Mouse (Mus musculus) MEL (cell line): ENCODE data around the gene Tnk2. TPM values are rescaled to one million over a fixed set of nuclear protein-coding genes. Genes with fewer than 3 reads are reported as not detected.

Source experiments
- DNase-seq: peaks from one replicate; pipeline ENCODE4 v3.0.0; 2011; ENCODE audit warnings: low read depth, low spot score
- H3K27ac ChIP-seq: 2 replicates; pipeline ENCODE4 v1.5.1; 2012; ENCODE audit warnings: low read depth, mild to moderate bottlenecking, control low read depth, low read length, moderate library complexity; ENCODE audit not compliant: control insufficient read depth
- H3K27me3 ChIP-seq, 2 experiments: fragments of 150-350 bp in 1 of 2; sonication (generic) in 1 of 2; 2 replicates each; pipeline ENCODE4 v1.6.1; 2012; ENCODE audit warnings: low read length in 2 of 2, mild to moderate bottlenecking in 2 of 2, improper control_type of control experiment in 1 of 2, moderate library complexity in 1 of 2; ENCODE audit not compliant: insufficient read depth in 2 of 2, control insufficient read depth in 1 of 2
- H3K36me3 ChIP-seq, 2 experiments: 2 replicates each; pipeline ENCODE4 v1.6.1; 2012 to 2014; ENCODE audit warnings: low read length in 2 of 2, improper control_type of control experiment in 1 of 2, inconsistent platforms in 1 of 2, mild to moderate bottlenecking in 1 of 2; ENCODE audit not compliant: insufficient read depth in 2 of 2, control insufficient read depth in 1 of 2
- H3K4me1 ChIP-seq, 2 experiments: fragments of 150-350 bp in 1 of 2; sonication (generic) in 1 of 2; 2 replicates each; pipeline ENCODE4 v1.6.1; 2012; ENCODE audit warnings: low read length in 2 of 2, improper control_type of control experiment in 1 of 2, mild to moderate bottlenecking in 1 of 2; ENCODE audit not compliant: insufficient read depth in 2 of 2, control insufficient read depth in 1 of 2
- H3K4me3 ChIP-seq, 2 experiments: fragments of 150-350 bp in 1 of 2; sonication (generic) in 1 of 2; 2 replicates each; pipeline ENCODE4 v1.5.1; 2012; ENCODE audit warnings: low read depth in 2 of 2, low read length in 2 of 2, mild to moderate bottlenecking in 2 of 2, moderate library complexity in 2 of 2, control low read depth in 1 of 2, improper control_type of control experiment in 1 of 2; ENCODE audit not compliant: control insufficient read depth in 1 of 2, insufficient read depth in 1 of 2
- H3K79me2 ChIP-seq: 2 replicates; pipeline ENCODE4 v1.6.1; 2012; ENCODE audit warnings: mild to moderate bottlenecking, low read length, moderate library complexity; ENCODE audit not compliant: control insufficient read depth, poor library complexity, insufficient read depth
- H3K9ac ChIP-seq: 2 replicates; pipeline ENCODE4 v1.6.1; 2012; ENCODE audit warnings: low read depth, mild to moderate bottlenecking, control low read depth, low read length, moderate library complexity; ENCODE audit not compliant: control insufficient read depth, poor library complexity, severe bottlenecking
- H3K9me3 ChIP-seq: fragments of 150-350 bp; sonication (generic); replicated peaks from 2 replicates; pipeline ENCODE4 v1.6.1; 2012; ENCODE audit warnings: mild to moderate bottlenecking, low read length, improper control_type of control experiment, moderate library complexity; ENCODE audit not compliant: insufficient read depth
- CTCF ChIP-seq, 3 experiments: IDR thresholded peaks in 2 of 3; conservative IDR thresholded peaks in 1 of 3; 2 replicates each; pipeline ENCODE4 v1.5.1; 2011 to 2012; ENCODE audit warnings: low read length in 3 of 3, low read depth in 2 of 3, mild to moderate bottlenecking in 2 of 3, improper control_type of control experiment in 1 of 3, inconsistent platforms in 1 of 3, mixed read lengths in 1 of 3, moderate library complexity in 1 of 3; ENCODE audit not compliant: control insufficient read depth in 1 of 3, insufficient read depth in 1 of 3, poor library complexity in 1 of 3, severe bottlenecking in 1 of 3
- EP300 ChIP-seq, 2 experiments: IDR thresholded peaks; 2 replicates each; pipeline ENCODE4 v1.6.1; 2011; ENCODE audit warnings: improper control_type of control experiment in 2 of 2, low read length in 2 of 2, low read depth in 1 of 2, mild to moderate bottlenecking in 1 of 2
- GABPA ChIP-seq: IDR thresholded peaks from 2 replicates; pipeline ENCODE4 v1.6.1; 2012; ENCODE audit warnings: low read depth, mild to moderate bottlenecking, inconsistent platforms, low read length, improper control_type of control experiment, moderate library complexity
- HCFC1 ChIP-seq: IDR thresholded peaks from 2 replicates; pipeline ENCODE4 v1.6.1; 2012; ENCODE audit warnings: low read depth, mild to moderate bottlenecking, inconsistent platforms, low read length, improper control_type of control experiment, moderate library complexity
- MAFK ChIP-seq: IDR thresholded peaks from 2 replicates; pipeline ENCODE4 v1.6.1; 2011; ENCODE audit warnings: low read depth, mild to moderate bottlenecking, low read length, improper control_type of control experiment, borderline replicate concordance
- MEF2A ChIP-seq: IDR thresholded peaks from 2 replicates; pipeline ENCODE4 v1.6.1; 2014; ENCODE audit warnings: low read depth, mild to moderate bottlenecking, inconsistent platforms, low read length, improper control_type of control experiment; ENCODE audit not compliant: poor library complexity, insufficient replicate concordance, severe bottlenecking; ENCODE audit errors: extremely low read depth
- MXI1 ChIP-seq: IDR thresholded peaks from 2 replicates; pipeline ENCODE4 v1.6.1; 2011; ENCODE audit warnings: mild to moderate bottlenecking, low read depth, low read length, improper control_type of control experiment
- MYB ChIP-seq: IDR thresholded peaks from 2 replicates; pipeline ENCODE4 v1.6.1; 2011; ENCODE audit warnings: mild to moderate bottlenecking, low read depth, low read length, improper control_type of control experiment
- NELFE ChIP-seq: IDR thresholded peaks from 2 replicates; pipeline ENCODE4 v1.6.1; 2011; ENCODE audit warnings: low read depth, low read length, improper control_type of control experiment
- POLR2A ChIP-seq, 2 experiments: IDR thresholded peaks; 2 replicates each; pipeline ENCODE4 v1.6.1; 2011 to 2012; ENCODE audit warnings: low read length in 2 of 2, mild to moderate bottlenecking in 2 of 2, control low read depth in 1 of 2, improper control_type of control experiment in 1 of 2, low read depth in 1 of 2, moderate library complexity in 1 of 2; ENCODE audit not compliant: control insufficient read depth in 1 of 2, insufficient read depth in 1 of 2, poor library complexity in 1 of 2
- RAD21 ChIP-seq: IDR thresholded peaks from 2 replicates; pipeline ENCODE4 v1.6.1; 2011; ENCODE audit warnings: mild to moderate bottlenecking, low read depth, low read length, improper control_type of control experiment
- SMC3 ChIP-seq: IDR thresholded peaks from 2 replicates; pipeline ENCODE4 v1.6.1; 2011; ENCODE audit warnings: low read depth, low read length, improper control_type of control experiment
- UBTF ChIP-seq: IDR thresholded peaks from 2 replicates; pipeline ENCODE4 v1.6.1; 2012; ENCODE audit warnings: low read depth, mild to moderate bottlenecking, inconsistent platforms, low read length, improper control_type of control experiment, moderate library complexity, borderline replicate concordance; ENCODE audit not compliant: insufficient read depth
- USF1 ChIP-seq: IDR thresholded peaks from 2 replicates; pipeline ENCODE4 v1.6.1; 2014; ENCODE audit warnings: low read depth, mild to moderate bottlenecking, inconsistent platforms, low read length, improper control_type of control experiment, moderate library complexity
- polyA plus RNA-seq, 2 experiments: library from polyadenylated mRNA; stranded (reverse) in 1 of 2; unstranded in 1 of 2; fragments of >175 nt in 1 of 2; fragments of >200 nt in 1 of 2; gene quantifications; 2 replicates each; pipeline versions ENCODE4 v1.2.1 to v1.2.4; 2012; ENCODE audit warnings: low replicate concordance in 2 of 2, low read depth in 1 of 2; ENCODE audit not compliant: insufficient read length in 2 of 2, insufficient read depth in 1 of 2, missing spikeins in 1 of 2
- total RNA-seq: library from RNA; depleted of rRNA; stranded (reverse); fragments of 300-350 nt; gene quantifications from 2 replicates; pipeline ENCODE4 v1.2.3, GENCODE M21; 2012

Gene Tnk2
- total and polyA plus RNA-seq, 3 experiments: 34.8 to 77.0 TPM; not detected in 1

GRCm38 (mm10) chr16:32697665-32698446 lies 54.2 kb downstream of the Tnk2 start:
- Histone ChIP-seq H3K36me3 (no peaks in the 10 kb centered on the region; a peak in 1 of 4 replicates), H3K9me3 (no peaks in the 10 kb centered on the region), H3K27ac (no peak overlapping the region), H3K4me3 (no peak overlapping the region), H3K79me2 (no peaks in the 10 kb centered on the region), H3K27me3 (no peaks in the 10 kb centered on the region), H3K9ac (no peak overlapping the region), H3K4me1 (peaks cover 0 to 5% of the 10 kb centered on the region in 2 experiments; a peak in 1 of 4 replicates)
- DNase-seq: peak; percentile 48
- TF ChIP-seq RAD21 (peak; percentile 40), CTCF (IDR thresholded peaks at IDR 0.05 in 2 of 3, conservative IDR thresholded peaks at IDR 0.05 in 1 of 3; ENCODE audit: control insufficient read depth in 1 of 3, insufficient read depth in 1 of 3, low read depth in 2 of 3, low read length in 3 of 3, poor library complexity in 1 of 3, severe bottlenecking in 1 of 3) (peak; percentile 3 to 32 (median 15); a peak in 3 of 6 replicates), MXI1 (no peak)

GRCm38 (mm10) chr16:32698550-32698949 lies 54.9 kb downstream of the Tnk2 start:
- no peak for TF ChIP-seq MAFK
- TF ChIP-seq GABPA: no peak
- TF ChIP-seq HCFC1: no peak
- H3K79me2 ChIP-seq: no peaks in the 10 kb centered on the region

GRCm38 (mm10) chr16:32703312-32703912 lies 59.7 kb downstream of the Tnk2 start:
- DNase-seq: no peak
- Histone ChIP-seq H3K36me3 (no peaks in the 10 kb centered on the region), H3K9me3 (no peaks in the 10 kb centered on the region), H3K79me2 (no peaks in the 10 kb centered on the region), H3K9ac (no peak overlapping the region), H3K4me1 (no peaks in the 10 kb centered on the region), H3K27ac (no peak overlapping the region), H3K4me3 (no peak overlapping the region)
- TF ChIP-seq UBTF: no peak
- no peak for TF ChIP-seq MYB
- TF ChIP-seq CTCF (IDR thresholded peaks at IDR 0.05 in 2 of 3, conservative IDR thresholded peaks at IDR 0.05 in 1 of 3; ENCODE audit: control insufficient read depth in 1 of 3, insufficient read depth in 1 of 3, low read depth in 2 of 3, low read length in 3 of 3, poor library complexity in 1 of 3, severe bottlenecking in 1 of 3): no peak
- TF ChIP-seq SMC3: no peak
- no peak for TF ChIP-seq MXI1
- no peak for TF ChIP-seq POLR2A (IDR thresholded peaks at IDR 0.05; ENCODE audit: control insufficient read depth in 1 of 2, insufficient read depth in 1 of 2, low read depth in 1 of 2, low read length in 2 of 2, poor library complexity in 1 of 2)
- TF ChIP-seq USF1: no peak
- TF ChIP-seq GABPA: no peak
- TF ChIP-seq EP300 (IDR thresholded peaks at IDR 0.05; ENCODE audit: low read depth in 1 of 2, low read length in 2 of 2): no peak
- TF ChIP-seq NELFE: no peak
- TF ChIP-seq MEF2A: no peak
- TF ChIP-seq HCFC1: no peak
- TF ChIP-seq, all 39 proteins: peak for 0
- H3K27me3 ChIP-seq: no peaks in the 10 kb centered on the region

More at GRCm38 (mm10) chr16:32698550-32698949, 54.9 kb downstream of the Tnk2 start:
- Histone ChIP-seq H3K27ac (no peak overlapping the region), H3K9ac (no peak overlapping the region), H3K9me3 (no peaks in the 10 kb centered on the region), H3K27me3 (no peaks in the 10 kb centered on the region), H3K4me3 (no peak overlapping the region), H3K4me1 (peaks cover 0 to 5% of the 10 kb centered on the region in 2 experiments; a peak in 1 of 4 replicates), H3K36me3 (no peaks in the 10 kb centered on the region; a peak in 1 of 4 replicates)
- no peak for DNase-seq
